Mouse (Mus musculus) CH12.LX (cell line): ENCODE measurements around the gene Zeb2. TPM values are rescaled to one million over a fixed set of nuclear protein-coding genes. Genes with fewer than 3 reads are reported as not detected.
A peak's percentile ranks its signal among the peaks of the same experiment; 100 is the strongest.

ENCODE experiments used
- DNase-seq: peaks from one replicate; pipeline ENCODE4 v3.0.0-alpha.2; 2013; ENCODE audit errors: extremely low read depth
- H3K27ac ChIP-seq: 2 replicates; pipeline ENCODE4 v1.5.1; 2012; ENCODE audit warnings: low read depth, mild to moderate bottlenecking, control low read depth, moderate library complexity; ENCODE audit not compliant: insufficient read depth
- H3K27me3 ChIP-seq: replicated peaks from 2 replicates; pipeline ENCODE3; 2012; ENCODE audit warnings: inconsistent platforms
- H3K36me3 ChIP-seq, 2 experiments: replicated peaks in 1 of 2; 2 replicates each; pipeline versions ENCODE3 to v1.6.1; 2012; ENCODE audit warnings: inconsistent platforms in 1 of 2, low read length in 1 of 2, mild to moderate bottlenecking in 1 of 2, mixed read lengths in 1 of 2, moderate library complexity in 1 of 2; ENCODE audit not compliant: control insufficient read depth in 1 of 2, insufficient read depth in 1 of 2
- H3K4me1 ChIP-seq, 2 experiments: 2 replicates each; pipeline ENCODE4 v1.6.1; 2012; ENCODE audit warnings: inconsistent platforms in 1 of 2, moderate library complexity in 1 of 2; ENCODE audit not compliant: insufficient read depth in 2 of 2, control insufficient read depth in 1 of 2
- H3K4me2 ChIP-seq: 2 replicates; pipeline ENCODE4 v1.6.1; 2012; ENCODE audit warnings: low read depth, mild to moderate bottlenecking, control low read depth; ENCODE audit not compliant: poor library complexity, insufficient read depth, severe bottlenecking
- H3K4me3 ChIP-seq, 3 experiments: fragments of 150-350 bp in 1 of 3; sonication (generic) in 1 of 3; replicated peaks in 1 of 3; 2 replicates each; pipeline versions ENCODE3 to v1.5.1; 2011 to 2012; ENCODE audit warnings: low read depth in 2 of 3, low read length in 2 of 3, mild to moderate bottlenecking in 2 of 3, moderate library complexity in 2 of 3, control low read depth in 1 of 3, improper control_type of control experiment in 1 of 3, inconsistent platforms in 1 of 3, mixed read lengths in 1 of 3; ENCODE audit not compliant: poor library complexity in 1 of 3
- H3K79me2 ChIP-seq: replicated peaks from 2 replicates; pipeline ENCODE4 v1.6.1; 2012; ENCODE audit warnings: mild to moderate bottlenecking, moderate library complexity; ENCODE audit not compliant: control insufficient read depth, poor library complexity, insufficient read depth, severe bottlenecking; ENCODE audit errors: extremely low read depth
- H3K9ac ChIP-seq: 2 replicates; pipeline ENCODE4 v1.6.1; 2012; ENCODE audit warnings: low read depth, mild to moderate bottlenecking, control low read depth, moderate library complexity; ENCODE audit not compliant: insufficient read depth
- H3K9me3 ChIP-seq: replicated peaks from 2 replicates; pipeline ENCODE3; 2012; ENCODE audit warnings: low read length, inconsistent platforms, mixed read lengths
- BHLHE40 ChIP-seq: IDR thresholded peaks from 2 replicates; pipeline ENCODE4 v1.6.1; 2011; ENCODE audit warnings: mild to moderate bottlenecking, low read depth, low read length, improper control_type of control experiment
- CHD1 ChIP-seq: IDR thresholded peaks from 2 replicates; pipeline ENCODE4 v1.6.1; 2012; ENCODE audit warnings: low read depth, low read length, improper control_type of control experiment, inconsistent platforms
- CHD2 ChIP-seq: IDR thresholded peaks from 2 replicates; pipeline ENCODE4 v1.6.1; 2011; ENCODE audit warnings: low read length, improper control_type of control experiment
- CTCF ChIP-seq, 2 experiments: IDR thresholded peaks in 1 of 2; conservative IDR thresholded peaks in 1 of 2; 2 replicates each; pipeline ENCODE4 v1.5.1; 2011 to 2012; ENCODE audit warnings: low read depth in 2 of 2, low read length in 2 of 2, improper control_type of control experiment in 1 of 2, inconsistent platforms in 1 of 2, mild to moderate bottlenecking in 1 of 2, moderate library complexity in 1 of 2
- E2F4 ChIP-seq: IDR thresholded peaks from 2 replicates; pipeline ENCODE4 v1.6.1; 2011; ENCODE audit warnings: low read depth, low read length, improper control_type of control experiment; ENCODE audit not compliant: insufficient replicate concordance
- ELF1 ChIP-seq: IDR thresholded peaks from 2 replicates; pipeline ENCODE4 v1.6.1; 2014; ENCODE audit warnings: low read depth, mild to moderate bottlenecking, inconsistent platforms, low read length, improper control_type of control experiment
- ETS1 ChIP-seq: conservative IDR thresholded peaks from 2 replicates; pipeline ENCODE4 v1.6.1; 2012; ENCODE audit warnings: low read depth, mild to moderate bottlenecking, inconsistent platforms, low read length, improper control_type of control experiment, moderate library complexity
- GABPA ChIP-seq: IDR thresholded peaks from 2 replicates; pipeline ENCODE4 v1.6.1; 2012; ENCODE audit warnings: low read depth, low read length, improper control_type of control experiment, inconsistent platforms; ENCODE audit not compliant: insufficient replicate concordance
- HCFC1 ChIP-seq: IDR thresholded peaks from 2 replicates; pipeline ENCODE4 v1.6.1; 2012; ENCODE audit warnings: low read depth, mild to moderate bottlenecking, inconsistent platforms, low read length, improper control_type of control experiment
- IRF4 ChIP-seq: IDR thresholded peaks from 2 replicates; pipeline ENCODE4 v1.6.1; 2014; ENCODE audit warnings: low read depth, mild to moderate bottlenecking, inconsistent platforms, low read length, improper control_type of control experiment
- JUN ChIP-seq: IDR thresholded peaks from 2 replicates; pipeline ENCODE4 v1.6.1; 2011; ENCODE audit warnings: low read depth, mild to moderate bottlenecking, low read length, improper control_type of control experiment, moderate library complexity; ENCODE audit not compliant: insufficient read depth
- JUND ChIP-seq: conservative IDR thresholded peaks from 2 replicates; pipeline ENCODE4 v1.6.1; 2011; ENCODE audit warnings: low read depth, low read length, improper control_type of control experiment
- KAT2A ChIP-seq: IDR thresholded peaks from 2 replicates; pipeline ENCODE4 v1.6.1; 2012; ENCODE audit warnings: low read length, improper control_type of control experiment, inconsistent platforms; ENCODE audit not compliant: insufficient replicate concordance
- MAFK ChIP-seq: IDR thresholded peaks from 2 replicates; pipeline ENCODE4 v1.6.1; 2011; ENCODE audit warnings: low read length, improper control_type of control experiment; ENCODE audit not compliant: insufficient replicate concordance
- MAX ChIP-seq: IDR thresholded peaks from 2 replicates; pipeline ENCODE4 v1.6.1; 2011; ENCODE audit warnings: low read length, improper control_type of control experiment
- MAZ ChIP-seq: IDR thresholded peaks from 2 replicates; pipeline ENCODE4 v1.6.1; 2012; ENCODE audit warnings: low read depth, mild to moderate bottlenecking, inconsistent platforms, low read length, improper control_type of control experiment, moderate library complexity
- MEF2A ChIP-seq: IDR thresholded peaks from 2 replicates; pipeline ENCODE4 v1.6.1; 2014; ENCODE audit warnings: low read depth, mild to moderate bottlenecking, inconsistent platforms, low read length, improper control_type of control experiment, borderline replicate concordance
- MXI1 ChIP-seq: IDR thresholded peaks from 2 replicates; pipeline ENCODE4 v1.6.1; 2011; ENCODE audit warnings: mild to moderate bottlenecking, low read depth, low read length, improper control_type of control experiment
- MYC ChIP-seq: IDR thresholded peaks from 2 replicates; pipeline ENCODE4 v1.6.1; 2011; ENCODE audit warnings: low read depth, mild to moderate bottlenecking, improper control_type of control experiment, low read length
- NELFE ChIP-seq: IDR thresholded peaks from 2 replicates; pipeline ENCODE4 v1.6.1; 2011; ENCODE audit warnings: low read depth, low read length, improper control_type of control experiment
- NRF1 ChIP-seq: IDR thresholded peaks from 2 replicates; pipeline ENCODE4 v1.6.1; 2014; ENCODE audit warnings: low read depth, mild to moderate bottlenecking, inconsistent platforms, low read length, improper control_type of control experiment, moderate library complexity
- PAX5 ChIP-seq: IDR thresholded peaks from 2 replicates; pipeline ENCODE4 v1.6.1; 2012; ENCODE audit warnings: low read length, inconsistent platforms, mixed read lengths
- POLR2A ChIP-seq: IDR thresholded peaks from 2 replicates; pipeline ENCODE4 v1.6.1; 2011; ENCODE audit warnings: low read depth, mild to moderate bottlenecking, improper control_type of control experiment, low read length
- POLR2AphosphoS2 ChIP-seq: IDR thresholded peaks from 2 replicates; pipeline ENCODE4 v1.6.1; 2011; ENCODE audit warnings: low read depth, low read length, improper control_type of control experiment
- RAD21 ChIP-seq: IDR thresholded peaks from 2 replicates; pipeline ENCODE4 v1.6.1; 2011; ENCODE audit warnings: low read depth, mild to moderate bottlenecking, low read length, improper control_type of control experiment, moderate library complexity
- RCOR1 ChIP-seq: conservative IDR thresholded peaks from 2 replicates; pipeline ENCODE4 v1.6.1; 2012; ENCODE audit warnings: low read depth, mild to moderate bottlenecking, inconsistent platforms, low read length, improper control_type of control experiment
- SIN3A ChIP-seq: IDR thresholded peaks from 2 replicates; pipeline ENCODE4 v1.6.1; 2012; ENCODE audit warnings: low read length, improper control_type of control experiment, inconsistent platforms
- SMC3 ChIP-seq: IDR thresholded peaks from 2 replicates; pipeline ENCODE4 v1.6.1; 2011; ENCODE audit warnings: low read depth, low read length, improper control_type of control experiment
- TCF12 ChIP-seq: IDR thresholded peaks from 2 replicates; pipeline ENCODE4 v1.6.1; 2014; ENCODE audit warnings: low read depth, mild to moderate bottlenecking, inconsistent platforms, low read length, improper control_type of control experiment
- ZC3H11A ChIP-seq: IDR thresholded peaks from 2 replicates; pipeline ENCODE4 v1.6.1; 2012; ENCODE audit warnings: low read depth, mild to moderate bottlenecking, inconsistent platforms, low read length, improper control_type of control experiment
- ZKSCAN1 ChIP-seq: IDR thresholded peaks from 2 replicates; pipeline ENCODE4 v1.6.1; 2012; ENCODE audit warnings: low read depth, inconsistent platforms, low read length, improper control_type of control experiment, borderline replicate concordance
- ZMIZ1 ChIP-seq: IDR thresholded peaks from 2 replicates; pipeline ENCODE4 v1.6.1; 2012; ENCODE audit warnings: low read depth, mild to moderate bottlenecking, inconsistent platforms, low read length, improper control_type of control experiment
- dilution Hi-C: fragments of 300-500 bp; cut with MboI; formaldehyde crosslinking; loops from 2 replicates; pipeline ENCODE4 v1.14.3; 2020; ENCODE audit warnings: low sequenced_read_pairs; ENCODE audit not compliant: extremely low pct_unique_long_range_greater_than_20kb, extremely low pct_ligation_motif_present
- in situ Hi-C: fragments of 300-500 bp; cut with MboI; formaldehyde crosslinking; loops from 3 replicates; pipeline ENCODE4 v1.14.3; 2019; ENCODE audit warnings: low sequenced_read_pairs, low pct_ligation_motif_present, low pct_unique_long_range_greater_than_20kb, mixed read lengths
- polyA plus RNA-seq: library from polyadenylated mRNA; unstranded; fragments of >175 nt; gene quantifications from 2 replicates; pipeline ENCODE4 v1.2.1, GENCODE M21; 2012; ENCODE audit warnings: low read depth; ENCODE audit not compliant: insufficient read length
- total RNA-seq, 2 experiments: library from RNA; depleted of rRNA; stranded (reverse); fragments of 300-350 nt in 1 of 2; fragments of >200 nt in 1 of 2; gene quantifications; 2 replicates each; pipeline ENCODE4 v1.2.3; 2012 to 2014

Gene Zeb2
- total and polyA plus RNA-seq, 3 experiments = 12.9 to 25.8 (median 20.8) TPM

DNA sequence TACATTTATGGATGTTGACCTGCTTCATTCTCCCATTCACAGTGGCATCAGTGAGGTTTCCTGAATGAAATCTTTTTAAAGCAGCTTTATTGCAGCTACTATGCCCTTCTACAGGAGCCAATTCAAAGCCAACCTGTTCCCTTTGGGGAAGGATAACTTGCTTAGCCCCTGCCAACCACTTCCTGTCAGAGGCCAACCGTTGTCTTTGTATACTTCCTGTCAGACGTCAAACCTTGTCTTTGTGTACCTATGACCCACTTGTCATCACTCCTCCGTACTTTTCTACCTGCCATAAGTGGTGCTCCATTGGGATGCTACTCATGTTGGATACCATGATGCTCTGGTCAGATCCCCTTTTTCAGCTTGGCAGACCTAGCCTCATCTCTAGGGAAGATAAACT, 156.6 kb downstream of the Zeb2 start:
- Histone ChIP-seq H3K27me3 (no peaks in the 10 kb centered on the region), H3K4me3 (no peak overlapping the region), H3K79me2 (peaks cover 4% of the 10 kb centered on the region; the same call in 1 of the 2 replicates), H3K4me2 (no peak overlapping the region), H3K36me3 (peaks cover 5 to 8% of the 10 kb centered on the region in 2 experiments), H3K9me3 (peaks cover 9% of the 10 kb centered on the region), H3K9ac (no peak overlapping the region), H3K4me1 (peaks cover 33 to 67% of the 10 kb centered on the region in 2 experiments), H3K27ac (peak overlapping the region; percentile 63; the same call in 1 of the 2 replicates)
- dilution Hi-C loops (no loop called here), in situ Hi-C loops (no loop called here)
- TF ChIP-seq ZKSCAN1 (no peak), IRF4 (0 out of 2 replicates have a peak, but pooled peaks have one; percentile 10)
- no peak for DNase-seq

GRCm38 (mm10) chr2:44957329-44957797, 159.8 kb downstream of the Zeb2 start:
- Histone ChIP-seq H3K27me3 (no peaks in the 10 kb centered on the region), H3K9me3 (no peaks in the 10 kb centered on the region), H3K27ac (peak overlapping the region; percentile 96), H3K4me1 (peaks cover 32 to 74% of the 10 kb centered on the region in 2 experiments), H3K4me3 (no peak overlapping the region), H3K9ac (0 out of 2 replicates have a peak overlapping the region, but pooled peaks have one; percentile 44), H3K4me2 (peak overlapping the region; percentile 61), H3K79me2 (peaks cover 9% of the 10 kb centered on the region; the same call in 1 of the 2 replicates), H3K36me3 (no peaks in the 10 kb centered on the region)
- DNase-seq = peak; percentile 96
- in situ Hi-C loops = no loop called here
- dilution Hi-C loops = no loop called here
- TF ChIP-seq CHD1 (peak; percentile 35; the same call in 1 of the 2 replicates), MAX (peak; percentile 85), PAX5 (no peak), NRF1 (no peak), MAZ (peak; percentile 86), RAD21 (peak; percentile 34), BHLHE40 (peak; percentile 82), CHD2 (peak; percentile 81), ZC3H11A (no peak), RCOR1 (peak; percentile 88), SIN3A (peak; percentile 95), NELFE (peak; percentile 73), ZKSCAN1 (no peak), MAFK (peak; percentile 85), JUND (peak; percentile 78; the same call in 1 of the 2 replicates), JUN (peak; percentile 56), KAT2A (peak; percentile 68; the same call in 1 of the 2 replicates), ZMIZ1 (peak; percentile 99), ETS1 (peak; percentile 98), IRF4 (peak; percentile 87), GABPA (no peak), MYC (peak; percentile 77), TCF12 (peak; percentile 95), ELF1 (no peak), MXI1 (no peak), E2F4 (peak; percentile 73; the same call in 1 of the 2 replicates), MEF2A (peak; percentile 97), POLR2AphosphoS2 (peak; percentile 92), HCFC1 (peak; percentile 54), CTCF (conservative IDR thresholded peaks at IDR 0.05 in 1 of 2, IDR thresholded peaks at IDR 0.05 in 1 of 2; ENCODE audit: low read depth in 2 of 2, low read length in 2 of 2) (no peak), SMC3 (peak; percentile 17; the same call in 1 of the 2 replicates), POLR2A (peak; percentile 74)
